10 mouse cellular contexts compared by ENCODE assay signal in genomic region chr1:171610026-171610425, GRCm38 (mm10). TPM values are rescaled to one million over a fixed set of nuclear protein-coding genes. Genes with fewer than 3 reads are reported as not detected.
DNase-seq lines count a peak whose midpoint lies in the region; ATAC-seq lines count a peak whose summit lies in the region.
"Had no signal": no experiment of that assay in that cellular context is flagged by ENCODE, and none has a peak within 500 bp of the region (broad histone marks: within the 10 kb centered on the region; RNA-seq: fewer than 3 reads in every experiment).

No protein-coding gene starts in this region.

- H3K27ac ChIP-seq in limb, embryonic 11.5 days (replicated peaks; ENCODE audit: low read depth, low read length), result no peak overlapping the region
- no peak overlapping the region for H3K27ac ChIP-seq in limb, embryonic 10.5 days
- H3K27ac ChIP-seq: forebrain, embryonic 12.5 days had no signal

- no peak overlapping the region for H3K4me2 ChIP-seq in limb, embryonic 11.5 days (ENCODE audit: low read depth, severe bottlenecking)
- H3K4me2 ChIP-seq: forebrain, embryonic 12.5 days had no signal

- no peaks in the 10 kb centered on the region for H3K4me1 ChIP-seq in limb, embryonic 11.5 days (ENCODE audit: control insufficient read depth, insufficient read depth, low read length)
- H3K4me1 ChIP-seq in limb, embryonic 10.5 days, result no peaks in the 10 kb centered on the region
- H3K4me1 ChIP-seq: forebrain, embryonic 12.5 days had no signal

- 90% methylated on average over 2 of the region's 2 CpGs for whole genome bisulfite sequencing in limb, embryonic 11.5 days
- 90% methylated on average over 2 of the region's 2 CpGs for WGBS in limb, embryonic 10.5 days

- no peak for ATAC-seq in limb, embryonic 11.5 days (ENCODE audit: insufficient number of reproducible peaks, low FRiP score, low TSS enrichment, low read depth)

- DNase-seq in limb, embryonic 11.5 days (ENCODE audit: low spot score), result peak; percentile 28
- DNase-seq in limb, embryonic 10.5 days (ENCODE audit: low spot score), result no peak
- DNase-seq in MEL-GATA-1-ER (ENCODE audit: extremely low read depth, low read depth), result peak; percentile 52
- peak; percentile 14 for DNase-seq in embryo, embryonic 10.5 days (ENCODE audit: low spot score)
- peak; percentile 19 for DNase-seq in retina, postnatal 1 day
- DNase-seq in urinary bladder, postnatal 10 days (ENCODE audit: low spot score), result no peak
- DNase-seq in adrenal gland, adult (ENCODE audit: inconsistent age in 2 of 2, low spot score in 1 of 2), result no peak
- no peak for DNase-seq in right cerebral cortex, postnatal 14 days

- no peaks in the 10 kb centered on the region for H3K36me3 ChIP-seq in limb, embryonic 11.5 days (ENCODE audit: control insufficient read depth, insufficient read depth, low read length)
- no peaks in the 10 kb centered on the region for H3K36me3 ChIP-seq in limb, embryonic 10.5 days
- H3K36me3 ChIP-seq: forebrain, embryonic 12.5 days had no signal

- H3K4me3 ChIP-seq in limb, embryonic 11.5 days (ENCODE audit: low read depth, low read length), result no peak overlapping the region
- H3K4me3 ChIP-seq in limb, embryonic 10.5 days, result no peak overlapping the region
- H3K4me3 ChIP-seq: forebrain, embryonic 12.5 days had no signal

- no peaks in the 10 kb centered on the region for H3K9me3 ChIP-seq in limb, embryonic 11.5 days (ENCODE audit: control insufficient read depth, low read length)
- no peaks in the 10 kb centered on the region for H3K9me3 ChIP-seq in limb, embryonic 10.5 days (replicated peaks)
- H3K9me3 ChIP-seq: forebrain, embryonic 12.5 days had no signal

- no peak overlapping the region for H3K9ac ChIP-seq in limb, embryonic 11.5 days (ENCODE audit: low read length)
- H3K9ac ChIP-seq: forebrain, embryonic 12.5 days had no signal

- no peaks in the 10 kb centered on the region for H3K27me3 ChIP-seq in limb, embryonic 11.5 days (ENCODE audit: control insufficient read depth, insufficient read depth, low read length)
- no peaks in the 10 kb centered on the region for H3K27me3 ChIP-seq in limb, embryonic 10.5 days (ENCODE audit: low read depth, poor library complexity, severe bottlenecking)
- H3K27me3 ChIP-seq: forebrain, embryonic 12.5 days had no signal

RNA-seq across cellular contexts. Expression of gene Ly9, which starts 2.8 kb away (rescaled TPM):
- polyA plus RNA-seq in limb, embryonic 11.5 days (2014; fragmentation: Nextera tagmentation; extraction: Ambion mirVana), result not detected in 2 replicates
- not detected in 2 replicates for polyA plus RNA-seq in limb, embryonic 10.5 days (2016; fragmentation: Nextera tagmentation; extraction: Ambion mirVana)
- polyA plus RNA-seq: forebrain, embryonic 12.5 days; stomach, embryonic 14.5 days had no signal

RNA-seq across cellular contexts. Expression of gene Slamf7, which starts 42.8 kb away (rescaled TPM):
- not detected in 2 replicates for polyA plus RNA-seq in limb, embryonic 11.5 days (2014; fragmentation: Nextera tagmentation; extraction: Ambion mirVana)
- not detected in 2 replicates for polyA plus RNA-seq in limb, embryonic 10.5 days (2016; fragmentation: Nextera tagmentation; extraction: Ambion mirVana)
- polyA plus RNA-seq: forebrain, embryonic 12.5 days had no signal

RNA-seq across cellular contexts. Expression of gene Cd244a, which starts 51.0 kb away (rescaled TPM):
- polyA plus RNA-seq in limb, embryonic 11.5 days (2014; fragmentation: Nextera tagmentation; extraction: Ambion mirVana), result not detected in 2 replicates
- polyA plus RNA-seq in limb, embryonic 10.5 days (2016; fragmentation: Nextera tagmentation; extraction: Ambion mirVana), result not detected in 2 replicates
- polyA plus RNA-seq: forebrain, embryonic 12.5 days had no signal

Comparison
In these comparisons a context has a peak if more than half of its experiments do, and no peak if none do; other contexts are left out.
1. DNase-seq: peak in limb, embryonic 11.5 days (single experiment), MEL-GATA-1-ER (single experiment), embryo, embryonic 10.5 days (single experiment) and retina, postnatal 1 day (single experiment); none in limb, embryonic 10.5 days (single experiment), urinary bladder, postnatal 10 days (single experiment), adrenal gland, adult (0 of 2) and right cerebral cortex, postnatal 14 days (single experiment).